Mouse (Mus musculus): ENCODE data around the gene Tap1.

Gene Tap1

DNA sequence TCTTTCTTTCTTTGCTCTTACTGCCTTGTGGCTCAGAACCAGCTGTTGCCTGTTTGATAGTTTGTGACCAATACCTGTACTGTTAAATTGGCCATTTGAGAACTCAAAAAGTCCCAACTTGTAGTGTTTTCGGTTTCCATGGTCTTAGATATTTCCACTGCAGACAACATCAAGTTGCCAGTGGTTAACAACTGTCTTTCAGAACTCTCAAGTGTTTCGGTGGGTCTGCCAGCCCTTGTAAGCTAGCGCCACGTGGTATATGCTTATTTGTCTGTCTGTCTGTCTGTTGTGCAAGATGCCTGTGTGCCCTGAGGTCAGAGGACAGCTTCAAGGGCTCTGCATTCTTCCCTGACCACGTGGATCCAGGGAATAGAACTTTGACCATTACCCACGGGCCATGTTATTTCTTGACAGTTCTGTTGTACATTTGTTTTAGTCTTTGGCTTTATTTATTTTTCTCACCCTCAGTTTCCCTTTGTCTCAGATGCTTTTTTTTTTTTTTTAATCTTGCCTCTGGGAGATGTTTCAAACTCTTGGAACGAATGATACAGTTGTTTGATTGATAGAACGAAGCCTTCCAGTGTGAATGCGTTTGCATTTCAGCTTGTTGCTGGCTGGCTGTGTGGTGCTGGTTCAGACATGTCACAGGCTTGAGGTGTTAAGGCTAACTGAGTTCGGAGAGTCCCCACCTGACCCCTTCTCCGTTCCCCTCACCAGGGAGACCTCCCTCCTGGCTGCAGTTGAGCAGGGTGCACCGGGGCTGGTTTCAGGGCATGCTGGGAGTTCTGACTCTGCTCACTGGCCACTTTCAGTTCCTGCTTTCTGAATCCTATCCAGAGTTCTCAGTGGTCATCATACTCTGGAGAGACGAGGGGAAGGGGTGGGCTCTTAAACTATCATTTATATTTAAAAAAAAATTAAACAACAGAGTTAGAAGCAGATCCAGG, 7.2 kb upstream of the Tap1 start:
- DNase-seq, result no peak

DNA sequence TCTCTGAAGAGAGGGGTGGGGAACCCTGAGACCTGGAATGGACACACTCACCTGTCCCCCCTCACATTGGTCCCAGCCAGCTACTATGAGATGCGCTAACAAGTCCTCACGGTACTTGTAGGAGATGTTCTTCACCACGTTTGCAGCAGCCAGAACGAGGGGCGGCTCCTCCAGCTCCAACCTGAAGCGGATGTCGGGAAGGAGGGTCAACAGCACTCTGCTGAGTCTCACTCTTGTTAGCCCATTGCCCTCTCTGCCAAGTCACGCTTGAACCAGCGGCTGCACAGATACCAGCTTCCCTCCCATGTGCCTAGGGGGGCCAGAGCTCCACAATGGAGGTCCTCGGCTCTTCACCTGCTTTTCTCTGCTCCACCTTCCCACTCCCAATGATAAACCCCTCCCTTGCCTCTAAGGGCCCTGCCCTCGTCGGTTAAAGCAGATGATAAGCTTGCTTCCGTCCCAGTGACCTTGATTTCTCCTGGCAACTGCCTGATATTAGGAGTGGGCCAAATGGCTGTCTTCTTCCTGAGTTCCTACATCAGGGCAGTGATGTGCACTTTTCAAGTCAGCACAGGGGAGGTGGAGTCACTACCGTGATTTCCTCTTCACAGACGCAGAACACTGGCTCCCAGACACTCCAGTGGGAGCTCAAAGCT, 3.7 kb upstream of the Tap1 start:
- no peak for DNase-seq

DNA sequence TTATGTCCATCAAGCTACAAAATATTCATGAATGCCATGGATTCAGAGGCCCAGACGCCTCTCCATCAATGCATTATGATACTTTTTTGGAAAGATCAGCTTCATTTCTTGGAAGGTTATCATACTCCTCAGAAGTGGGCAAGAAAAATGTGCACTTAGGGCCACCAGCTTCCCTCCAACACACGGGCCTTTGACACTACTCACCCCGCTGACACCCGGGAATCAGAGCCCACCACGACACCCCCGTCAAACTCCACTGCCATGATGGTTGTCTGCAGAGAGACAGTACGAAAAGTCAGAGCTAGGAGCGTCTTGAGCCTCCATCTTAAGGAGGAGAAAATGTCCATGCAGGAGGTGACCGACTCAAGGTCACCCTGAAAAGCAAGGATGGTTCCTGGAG, 1.8 kb upstream of the Tap1 start:
- no peak for DNase-seq

DNA sequence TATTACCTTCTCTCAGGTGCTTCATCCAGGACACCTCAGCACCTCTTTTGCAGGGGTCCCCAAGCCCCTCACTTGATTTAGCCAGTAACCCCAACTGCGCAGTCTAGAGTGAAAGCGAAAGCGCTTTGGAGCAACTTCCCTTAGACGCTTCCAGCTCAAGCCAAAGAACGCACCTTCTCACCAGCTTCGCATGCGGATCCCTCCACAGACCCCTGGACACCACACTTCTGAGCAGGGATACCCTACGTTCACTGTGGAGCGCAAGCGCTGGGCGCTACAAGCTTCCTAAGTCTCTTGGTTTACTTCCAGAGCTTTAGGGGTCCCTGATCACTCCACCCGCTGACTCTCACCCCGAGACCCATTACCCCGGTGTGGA, 480 bp upstream of the Tap1 start:
- no peak for DNase-seq

- no peak for DNase-seq
These were observed 657 bp downstream of the Tap1 start for GRCm38 (mm10) chr17:34188010-34188409.

DNA sequence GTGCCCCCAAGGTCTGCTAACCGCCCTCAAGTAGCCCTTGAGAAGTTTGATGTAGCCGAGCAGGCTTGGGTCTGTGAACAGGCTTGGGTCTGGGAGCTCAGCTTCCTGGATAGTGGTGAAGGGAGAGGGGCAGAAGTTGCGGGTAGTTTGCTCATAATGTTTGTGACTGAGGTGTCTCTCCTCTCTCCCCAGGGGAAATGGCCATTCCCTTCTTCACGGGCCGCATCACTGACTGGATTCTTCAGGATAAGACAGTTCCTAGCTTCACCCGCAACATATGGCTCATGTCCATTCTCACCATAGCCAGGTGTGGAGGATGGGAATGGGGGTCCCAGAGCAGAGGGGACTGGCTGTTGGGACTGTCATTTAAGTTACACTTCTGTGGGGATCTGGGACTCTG, 1.6 kb downstream of the Tap1 start:
- no peak for DNase-seq

DNA sequence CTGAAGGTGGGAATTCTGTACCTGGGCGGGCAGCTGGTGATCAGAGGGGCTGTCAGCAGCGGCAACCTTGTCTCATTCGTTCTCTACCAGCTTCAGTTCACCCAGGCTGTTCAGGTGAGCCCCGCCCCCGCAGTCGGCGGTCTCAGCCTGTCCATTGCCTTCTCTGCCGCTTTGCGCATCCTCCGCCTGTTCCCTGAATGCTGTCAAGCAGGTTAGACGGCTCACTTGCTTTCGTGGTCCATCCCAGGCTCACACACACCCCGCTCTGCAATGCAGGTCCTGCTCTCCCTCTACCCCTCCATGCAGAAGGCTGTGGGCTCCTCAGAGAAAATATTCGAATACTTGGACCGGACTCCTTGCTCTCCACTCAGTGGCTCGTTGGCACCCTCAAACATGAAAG, 5.5 kb downstream of the Tap1 start:
- DNase-seq, result no peak

DNA sequence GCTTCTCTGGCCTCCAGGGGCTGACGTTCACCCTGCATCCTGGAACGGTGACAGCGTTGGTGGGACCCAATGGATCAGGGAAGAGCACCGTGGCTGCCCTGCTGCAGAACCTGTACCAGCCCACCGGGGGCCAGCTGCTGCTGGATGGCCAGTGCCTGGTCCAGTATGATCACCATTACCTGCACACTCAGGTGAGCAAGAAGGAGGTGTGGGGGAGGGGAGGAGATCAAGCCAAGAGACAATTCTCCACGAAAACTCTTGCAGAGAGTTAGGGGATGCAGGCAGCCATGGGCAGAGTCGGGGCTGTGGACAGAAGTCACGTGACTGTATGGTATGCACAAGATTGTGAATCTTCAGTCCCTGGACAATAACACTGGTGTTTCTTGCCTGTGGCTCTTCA, 6.1 kb downstream of the Tap1 start:
- DNase-seq, result no peak

DNA sequence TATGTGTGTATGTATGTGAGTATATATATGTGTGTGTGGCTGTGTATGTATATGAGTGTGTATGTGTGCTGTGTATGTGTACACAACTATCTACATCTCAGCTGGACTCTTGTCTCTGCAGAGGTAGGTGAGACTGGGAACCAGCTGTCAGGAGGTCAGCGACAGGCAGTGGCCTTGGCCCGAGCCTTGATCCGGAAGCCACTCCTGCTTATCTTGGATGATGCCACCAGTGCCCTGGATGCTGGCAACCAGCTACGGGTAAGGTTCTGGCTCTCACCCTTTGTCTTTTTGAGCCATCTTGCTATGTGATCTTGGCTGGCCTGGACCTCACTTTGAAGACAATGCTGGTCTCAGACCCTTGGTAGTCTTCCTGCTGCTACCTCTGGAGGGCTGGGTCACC, 7.4 kb downstream of the Tap1 start:
- no peak for DNase-seq

GRCm38 (mm10) chr17:34196491-34196890, 9.1 kb downstream of the Tap1 start:
- no peak for DNase-seq

DNA sequence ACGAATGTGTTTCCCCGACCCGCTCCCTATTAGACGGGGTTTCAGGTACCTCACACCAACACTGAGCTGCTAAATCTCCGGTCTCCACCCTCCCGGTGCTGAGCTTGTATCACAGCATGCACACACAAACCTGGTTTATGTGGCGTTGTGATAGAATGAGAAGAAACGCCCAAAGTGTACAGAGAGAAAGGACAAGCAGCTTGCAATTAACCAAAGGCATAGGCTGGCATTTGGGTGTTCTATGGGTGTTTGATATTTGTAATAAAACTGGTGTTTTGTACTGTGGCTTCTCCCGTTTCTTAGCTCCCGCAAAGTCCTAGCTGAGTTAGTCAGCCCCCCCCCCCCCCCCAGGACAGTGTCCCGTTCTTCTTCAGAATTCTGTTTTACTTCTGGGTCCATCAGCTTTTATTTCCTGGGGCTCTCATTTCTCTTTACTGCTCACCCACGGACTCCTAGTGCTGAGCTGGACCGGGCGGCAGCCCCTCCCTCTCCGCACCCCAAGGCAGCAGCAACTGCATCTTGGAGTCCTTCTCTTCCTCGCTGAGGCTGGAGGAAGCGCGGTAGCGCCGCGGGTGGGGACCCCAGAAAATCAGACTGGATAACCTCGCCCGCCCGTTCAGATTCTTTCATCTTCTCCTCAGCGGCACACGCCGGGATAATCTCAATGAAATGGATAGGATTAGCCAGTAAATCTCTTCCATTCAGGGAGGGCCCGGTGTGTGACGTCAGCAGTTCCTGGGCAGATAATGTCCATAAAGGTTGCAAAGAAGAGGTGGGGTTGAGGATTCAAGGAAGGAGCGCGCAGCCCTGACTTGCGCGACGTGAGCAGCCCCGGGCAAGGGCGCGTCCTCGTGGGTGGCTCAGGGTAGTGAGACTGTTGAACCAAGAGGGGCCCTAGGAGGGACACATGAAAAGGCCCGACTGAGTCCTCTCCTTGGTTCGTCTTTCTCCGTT, 9.9 kb downstream of the Tap1 start, which contains the start of gene Psmb8:
Psmb8 (plus strand) TSS at position 781 of the 954 bp plus-strand sequence.
- DNase-seq, result peak; percentile 64

DNA sequence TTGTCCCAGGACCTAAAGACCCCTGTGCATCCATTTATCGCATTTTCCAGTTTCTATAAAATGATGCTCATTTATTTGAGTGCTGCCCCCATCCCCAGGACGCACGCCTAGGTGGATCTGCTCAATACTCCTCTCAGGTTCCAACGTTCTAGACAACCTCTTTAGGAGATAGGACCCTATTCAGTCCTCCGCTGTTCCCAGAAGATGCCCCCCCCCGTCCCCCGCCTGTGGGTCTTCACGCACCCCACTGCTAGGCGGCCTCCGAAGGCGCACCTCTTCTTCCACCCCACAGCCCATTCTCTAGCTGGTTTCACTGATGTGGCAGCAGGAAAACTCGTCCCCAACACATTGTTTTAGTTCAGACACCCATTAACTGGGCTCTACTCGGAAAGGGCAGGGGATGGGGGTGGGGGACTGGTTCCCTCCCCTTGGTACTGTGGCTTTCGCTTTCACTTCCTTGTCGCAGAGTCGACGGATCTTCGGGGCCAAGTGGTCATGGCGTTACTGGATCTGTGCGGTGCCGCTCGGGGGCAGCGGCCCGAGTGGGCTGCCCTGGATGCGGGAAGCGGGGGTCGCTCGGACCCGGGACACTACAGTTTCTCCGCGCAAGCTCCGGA, 10.7 kb downstream of the Tap1 start:
- no peak for DNase-seq

DNA sequence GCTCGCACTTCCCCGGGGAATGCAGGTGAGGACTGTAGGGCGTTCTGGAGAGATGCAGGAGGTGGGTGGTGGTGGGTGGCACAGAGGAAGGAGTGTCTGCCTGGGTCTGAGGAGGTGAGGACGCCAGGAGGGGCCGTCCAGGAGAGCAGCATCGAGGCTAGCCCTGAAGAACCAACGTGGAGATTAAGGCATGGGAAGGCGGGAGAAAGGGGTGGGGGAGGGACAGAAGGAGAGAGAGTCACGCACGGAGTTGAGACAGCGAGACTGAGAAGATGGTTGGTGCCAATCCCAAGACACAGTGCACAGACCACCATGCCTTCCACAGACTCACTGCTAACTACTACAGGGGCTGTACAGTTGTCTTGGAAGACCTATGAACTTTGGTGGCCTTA, 11.2 kb downstream of the Tap1 start:
- no peak for DNase-seq

DNA sequence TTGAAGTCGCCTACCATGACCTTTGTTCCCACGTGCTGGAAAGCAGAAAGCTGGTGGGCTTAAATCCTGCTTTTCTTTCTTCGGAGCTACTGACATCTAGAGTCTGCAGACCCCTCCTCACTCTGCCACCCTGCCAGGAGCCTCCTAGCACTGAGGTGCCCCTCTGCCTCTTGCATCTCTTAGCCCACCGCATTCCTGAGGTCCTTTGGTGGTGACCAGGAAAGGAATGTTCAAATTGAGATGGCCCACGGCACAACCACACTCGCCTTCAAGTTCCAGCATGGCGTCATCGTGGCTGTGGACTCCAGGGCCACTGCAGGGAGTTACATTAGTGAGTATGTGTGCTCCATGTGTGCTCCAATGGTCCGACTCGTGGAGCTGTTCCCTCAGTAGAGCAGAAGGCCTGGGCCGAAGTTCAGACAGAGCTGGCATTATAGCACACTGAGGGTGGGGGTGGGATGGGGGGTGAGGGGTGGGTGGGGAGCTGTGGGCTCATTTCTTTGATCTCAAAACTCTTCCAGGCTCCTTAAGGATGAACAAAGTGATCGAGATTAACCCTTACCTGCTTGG, 11.8 kb downstream of the Tap1 start:
- no peak for DNase-seq

- DNase-seq, result no peak
These were observed 12.7 kb downstream of the Tap1 start for GRCm38 (mm10) chr17:34200047-34200446.

DNA sequence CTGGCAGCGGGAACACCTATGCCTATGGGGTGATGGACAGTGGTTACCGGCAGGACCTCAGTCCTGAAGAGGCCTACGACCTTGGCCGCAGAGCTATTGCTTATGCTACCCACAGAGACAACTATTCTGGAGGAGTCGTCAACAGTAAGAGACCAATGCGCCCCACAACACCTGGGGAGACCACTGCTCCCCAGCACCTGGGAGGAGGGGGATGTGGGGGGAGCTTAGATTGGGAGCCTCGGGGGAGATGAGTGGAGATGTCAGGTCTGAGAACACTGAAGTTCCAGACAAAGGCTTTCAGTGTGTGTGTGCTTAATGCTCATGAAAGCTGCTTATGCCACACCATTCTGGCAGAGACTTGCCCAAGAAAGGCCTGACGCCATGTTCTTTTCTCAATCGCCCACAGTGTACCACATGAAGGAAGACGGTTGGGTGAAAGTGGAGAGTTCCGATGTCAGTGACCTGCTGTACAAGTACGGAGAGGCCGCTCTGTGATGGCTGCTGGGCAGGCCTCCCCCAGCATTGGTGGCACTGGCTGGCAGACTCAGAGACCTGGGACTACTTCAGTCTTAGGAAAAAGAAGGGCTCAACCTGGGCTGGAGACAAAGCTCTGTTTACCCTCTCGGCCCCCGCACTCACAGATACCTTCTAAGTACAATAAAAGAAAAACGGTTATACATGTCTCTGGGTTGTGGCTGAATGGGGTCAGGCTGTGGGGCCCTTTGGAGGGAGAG, 13.6 kb downstream of the Tap1 start:
- DNase-seq, result no peak

DNA sequence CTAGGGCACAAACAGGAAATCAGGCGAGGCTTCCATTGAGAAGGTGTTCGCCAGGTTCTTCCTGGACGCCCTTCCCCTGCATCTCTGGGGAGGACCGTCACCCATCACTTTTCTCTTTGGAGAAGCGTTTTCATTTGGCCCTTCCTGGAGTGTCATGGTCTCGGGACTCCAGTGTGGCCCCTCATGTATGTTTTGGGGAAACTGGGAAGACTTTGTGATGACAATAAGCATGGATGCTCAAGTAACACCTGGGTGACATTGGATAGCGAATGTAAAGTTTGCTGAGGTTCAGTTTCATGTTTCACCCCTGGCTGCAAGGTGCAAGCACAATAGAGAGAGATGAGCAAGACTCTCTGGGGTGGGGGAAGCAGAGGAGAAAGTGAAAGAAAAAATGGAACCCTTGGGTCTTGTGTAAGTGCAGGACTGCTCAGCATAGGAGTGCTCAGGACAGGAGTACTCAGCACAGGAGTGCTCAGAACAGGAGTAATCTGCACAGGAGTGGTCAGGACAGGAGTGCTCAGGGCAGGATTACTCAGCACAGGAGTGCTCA, 14.2 kb downstream of the Tap1 start:
- no peak for DNase-seq

DNA sequence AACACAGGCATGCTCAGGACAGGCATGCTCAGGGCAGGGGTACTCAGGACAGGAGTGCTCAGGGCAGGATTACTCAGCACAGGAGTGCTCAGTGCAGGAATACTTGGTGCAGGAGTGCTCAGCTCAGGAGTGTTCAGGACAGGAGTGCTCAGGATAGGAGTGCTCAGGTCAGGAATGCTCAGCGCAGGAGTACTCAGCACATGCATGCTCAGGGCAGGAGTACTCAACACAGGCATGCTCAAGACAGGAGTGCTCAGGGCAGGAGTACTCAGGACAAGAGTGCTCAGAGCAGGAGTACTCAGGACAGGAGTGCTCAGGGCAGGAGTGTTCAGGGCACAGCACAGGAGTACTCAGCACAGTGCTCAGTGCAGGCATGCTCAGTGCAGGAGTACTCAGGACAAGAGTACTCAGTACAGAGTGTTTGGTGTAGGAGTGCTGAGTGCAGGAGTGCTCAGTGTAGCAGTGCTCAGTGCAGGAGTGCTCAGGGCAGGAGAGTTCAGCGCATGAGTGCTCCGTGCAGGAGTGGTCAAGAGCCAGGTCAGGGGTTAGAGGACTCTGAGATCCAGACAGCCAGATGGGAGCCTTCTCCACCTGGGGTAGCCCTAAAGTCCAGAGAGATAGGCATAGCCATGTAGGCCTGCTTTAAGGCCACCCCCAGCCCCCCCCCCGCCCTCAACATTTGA, 15.5 kb downstream of the Tap1 start:
- DNase-seq, result no peak

- no peak for DNase-seq
These were observed 16.1 kb downstream of the Tap1 start, which contains the start of gene Tap2 for GRCm38 (mm10) chr17:34203444-34203843. Gene Tap2, plus strand, starts transcription at chr17:34203527.

GRCm38 (mm10) chr17:34204303-34205010, 17.1 kb downstream of the Tap1 start:
- DNase-seq, result peak; percentile 74

All from cerebellum, adult 11 months (tissue).